Mouse (Mus musculus) intestine, embryonic 14.5 days (tissue): Measurements from ENCODE around the gene Zbtb20. TPM values are rescaled to one million over a fixed set of nuclear protein-coding genes. Genes with fewer than 3 reads are reported as not detected.

Experiments used
- ATAC-seq: fragments of 200-750 bp; cut with Nextera tagmentation; replicated peaks from 2 replicates; pipeline ENCODE4 v1.8.0; 2017; ENCODE audit warnings: low read depth, moderate number of reproducible peaks, moderate TSS enrichment, moderate library complexity; ENCODE audit not compliant: low FRiP score, low TSS enrichment
- DNase-seq: peaks from one replicate; pipeline ENCODE4 v3.0.0-alpha.2; 2018; ENCODE audit warnings: low spot score
- H3K27ac ChIP-seq: fragments of 300-500 bp; sonication (generic); 2 replicates; pipeline ENCODE4 v1.5.1; 2014; ENCODE audit warnings: low read depth, mild to moderate bottlenecking, control low read depth
- H3K27me3 ChIP-seq: fragments of 300-500 bp; sonication (generic); replicated peaks from 2 replicates; pipeline ENCODE4 v1.6.1; 2014; ENCODE audit warnings: low read length, control low read depth; ENCODE audit not compliant: control insufficient read depth, insufficient read depth
- H3K36me3 ChIP-seq: fragments of 300-500 bp; sonication (generic); 2 replicates; pipeline ENCODE4 v1.6.1; 2014; ENCODE audit warnings: low read length, control low read depth; ENCODE audit not compliant: control insufficient read depth, insufficient read depth
- H3K4me1 ChIP-seq: fragments of 300-500 bp; sonication (generic); replicated peaks from 2 replicates; pipeline ENCODE4 v1.6.1; 2014; ENCODE audit warnings: low read length, control low read depth, mixed read lengths; ENCODE audit not compliant: control insufficient read depth, insufficient read depth
- H3K4me2 ChIP-seq: fragments of 300-500 bp; sonication (generic); 2 replicates; pipeline ENCODE4 v1.6.1; 2014; ENCODE audit warnings: low read length
- H3K4me3 ChIP-seq: fragments of 300-500 bp; sonication (generic); 2 replicates; pipeline ENCODE4 v1.5.1; 2014; ENCODE audit warnings: low read depth, low read length, control low read depth, mixed read lengths
- H3K9ac ChIP-seq: fragments of 300-500 bp; sonication (generic); 2 replicates; pipeline ENCODE4 v1.6.1; 2014; ENCODE audit warnings: mild to moderate bottlenecking, low read length
- H3K9me3 ChIP-seq: fragments of 300-500 bp; sonication (generic); 2 replicates; pipeline ENCODE4 v1.6.1; 2016; ENCODE audit warnings: low read length, control low read depth; ENCODE audit not compliant: control insufficient read depth
- WGBS: fragments of 180-500 bp; shearing (Covaris S2); extraction: QIAGEN DNeasy Blood & Tissue Kit; methylation state at CpG from one replicate; pipeline ENCODE4 v1.1.7; 2014; 5-methylcytosine and 5-hydroxymethylcytosine counted together
- polyA plus RNA-seq: library from polyadenylated mRNA; unstranded; fragments of >200 nt; fragmentation: Nextera tagmentation; extraction: Ambion mirVana; gene quantifications from 2 replicates; pipeline ENCODE4 v1.2.1, GENCODE M21; 2014

Gene Zbtb20
- polyA plus RNA-seq, 1 experiment from 2014 or later = 27.3 TPM

- WGBS = 55% methylated on average over 3 of the region's 3 CpGs
- no peak for DNase-seq
- Histone ChIP-seq H3K27ac (peak overlapping the region; percentile 90), H3K27me3 (no peaks in the 10 kb centered on the region), H3K9ac (no peak overlapping the region), H3K4me2 (peak overlapping the region; percentile 48), H3K9me3 (no peaks in the 10 kb centered on the region), H3K36me3 (no peaks in the 10 kb centered on the region), H3K4me1 (peaks cover 8% of the 10 kb centered on the region; the same call in 1 of the 2 replicates), H3K4me3 (no peak overlapping the region)
- ATAC-seq = no peak
Measured at GRCm38 (mm10) chr16:42873942-42874341, 1.7 kb upstream of the Zbtb20 start.

GRCm38 (mm10) chr16:42874456-42874855 is 1.2 kb upstream of the Zbtb20 start:
- H3K27me3 ChIP-seq = no peaks in the 10 kb centered on the region
- H3K4me2 ChIP-seq = peak overlapping the region; percentile 48
- peaks cover 8% of the 10 kb centered on the region; the same call in 1 of the 2 replicates for H3K4me1 ChIP-seq
- ATAC-seq = no peak
- H3K36me3 ChIP-seq = no peaks in the 10 kb centered on the region
- H3K9me3 ChIP-seq = no peaks in the 10 kb centered on the region
- peak; percentile 56 for DNase-seq
- peak overlapping the region; percentile 58 for H3K4me3 ChIP-seq
- H3K27ac ChIP-seq = peak overlapping the region; percentile 90
- WGBS = under 1% methylated on average over 5 of the region's 5 CpGs
- H3K9ac ChIP-seq = peak overlapping the region; percentile 54

GRCm38 (mm10) chr16:42874910-42875851 is 500 bp upstream of the Zbtb20 start:
- peak; percentile 97 for ATAC-seq
- Histone ChIP-seq H3K4me3 (peak overlapping the region; percentile 58), H3K27ac (peak overlapping the region; percentile 98), H3K36me3 (no peaks in the 10 kb centered on the region), H3K9ac (peak overlapping the region; percentile 54), H3K9me3 (no peaks in the 10 kb centered on the region), H3K4me2 (peak overlapping the region; percentile 48), H3K4me1 (peaks cover 8% of the 10 kb centered on the region; the same call in 1 of the 2 replicates), H3K27me3 (no peaks in the 10 kb centered on the region)
- DNase-seq = peak; percentile 97
- WGBS = under 1% methylated on average over 54 of the region's 54 CpGs

GRCm38 (mm10) chr16:42876021-42877000 is 630 bp downstream of the Zbtb20 start:
- peak; percentile 70 for ATAC-seq
- peak overlapping the region; percentile 59 for H3K4me2 ChIP-seq
- peaks cover 8% of the 10 kb centered on the region; the same call in 1 of the 2 replicates for H3K4me1 ChIP-seq
- H3K4me3 ChIP-seq = peak overlapping the region; percentile 58
- DNase-seq = peak; percentile 90
- H3K9me3 ChIP-seq = no peaks in the 10 kb centered on the region
- H3K36me3 ChIP-seq = no peaks in the 10 kb centered on the region
- H3K9ac ChIP-seq = peak overlapping the region; percentile 87
- no peaks in the 10 kb centered on the region for H3K27me3 ChIP-seq
- H3K27ac ChIP-seq = peak overlapping the region; percentile 98
- WGBS = 4% methylated on average over 14 of the region's 62 CpGs

GRCm38 (mm10) chr16:42880046-42880445 is 4.4 kb downstream of the Zbtb20 start:
- Histone ChIP-seq H3K36me3 (no peaks in the 10 kb centered on the region), H3K9me3 (no peaks in the 10 kb centered on the region), H3K4me2 (no peak overlapping the region), H3K27ac (no peak overlapping the region), H3K4me3 (no peak overlapping the region), H3K9ac (no peak overlapping the region), H3K27me3 (no peaks in the 10 kb centered on the region), H3K4me1 (peaks cover 8% of the 10 kb centered on the region; the same call in 1 of the 2 replicates)
- no peak for ATAC-seq
- WGBS = 80% methylated on average over 3 of the region's 3 CpGs
- no peak for DNase-seq

GRCm38 (mm10) chr16:42885538-42885937 is 9.9 kb downstream of the Zbtb20 start:
- Histone ChIP-seq H3K9me3 (no peaks in the 10 kb centered on the region), H3K4me3 (no peak overlapping the region), H3K9ac (no peak overlapping the region), H3K27me3 (no peaks in the 10 kb centered on the region), H3K4me1 (no peaks in the 10 kb centered on the region), H3K4me2 (no peak overlapping the region), H3K27ac (no peak overlapping the region), H3K36me3 (no peaks in the 10 kb centered on the region)
- ATAC-seq (no peak), DNase-seq (no peak)
- 57% methylated on average over 2 of the region's 2 CpGs for WGBS

- no peaks in the 10 kb centered on the region for H3K27me3 ChIP-seq
- H3K27ac ChIP-seq = no peak overlapping the region
- H3K4me1 ChIP-seq = no peaks in the 10 kb centered on the region
- H3K36me3 ChIP-seq = no peaks in the 10 kb centered on the region
- no peak overlapping the region for H3K4me2 ChIP-seq
- H3K9me3 ChIP-seq = no peaks in the 10 kb centered on the region
- WGBS = 78% methylated on average over 7 of the region's 7 CpGs
- no peak for DNase-seq
- no peak overlapping the region for H3K9ac ChIP-seq
- H3K4me3 ChIP-seq = no peak overlapping the region
- ATAC-seq = no peak
Measured at GRCm38 (mm10) chr16:42885964-42886363, 10.3 kb downstream of the Zbtb20 start.

GRCm38 (mm10) chr16:42897125-42897693 is 21.5 kb downstream of the Zbtb20 start:
- Histone ChIP-seq H3K4me2 (no peak overlapping the region), H3K9me3 (no peaks in the 10 kb centered on the region), H3K4me1 (no peaks in the 10 kb centered on the region), H3K27me3 (no peaks in the 10 kb centered on the region), H3K36me3 (no peaks in the 10 kb centered on the region), H3K9ac (no peak overlapping the region), H3K27ac (no peak overlapping the region), H3K4me3 (no peak overlapping the region)
- 78% methylated on average over 3 of the region's 3 CpGs for WGBS
- ATAC-seq = no peak
- no peak for DNase-seq
